Mouse (Mus musculus) kidney, adult 2 months (tissue): ENCODE data around the gene Apoc1.

ENCODE experiments used
- CTCF ChIP-seq: fragments of 200-500 bp; conservative IDR thresholded peaks from 2 replicates; pipeline ENCODE4 v1.5.1; 2011; ENCODE audit warnings: low read depth, mild to moderate bottlenecking, control low read depth, low read length, moderate library complexity, mixed read lengths; ENCODE audit not compliant: insufficient read depth, insufficient read length
- POLR2A ChIP-seq: fragments of 200-500 bp; IDR thresholded peaks from one replicate; pipeline ENCODE4 v1.6.1; 2011; ENCODE audit warnings: low read depth, low read length, control low read depth

GRCm38 (mm10) chr7:19676662-19677061 is 15.8 kb downstream of the Apoc1 start:
- no peak for TF ChIP-seq CTCF
- TF ChIP-seq POLR2A = no peak
